Mouse (Mus musculus) heart, embryonic 13.5 days (tissue): ENCODE results near the gene Phf24. TPM values are rescaled to one million over a fixed set of nuclear protein-coding genes. Genes with fewer than 3 reads are reported as not detected.
A peak's percentile ranks its signal among the peaks of the same experiment; 100 is the strongest.

ENCODE experiments used
- ATAC-seq: fragments of 200-750 bp; cut with Nextera tagmentation; 2 replicates; pipeline ENCODE4 v1.8.0; 2017; ENCODE audit warnings: moderate TSS enrichment; ENCODE audit not compliant: insufficient number of reproducible peaks, low FRiP score, low TSS enrichment; ENCODE audit errors: extremely low read depth
- H3K27ac ChIP-seq: fragments of 300-500 bp; sonication (generic); replicated peaks from 2 replicates; pipeline ENCODE4 v1.5.1; 2015; ENCODE audit warnings: moderate library complexity, mild to moderate bottlenecking, inconsistent platforms
- H3K27me3 ChIP-seq: fragments of 300-500 bp; sonication (generic); replicated peaks from 2 replicates; pipeline ENCODE4 v1.6.1; 2015; ENCODE audit warnings: mild to moderate bottlenecking, inconsistent platforms
- H3K36me3 ChIP-seq: fragments of 300-500 bp; sonication (generic); 2 replicates; pipeline ENCODE4 v1.6.1; 2015; ENCODE audit warnings: mild to moderate bottlenecking, inconsistent platforms
- H3K4me1 ChIP-seq: fragments of 300-500 bp; sonication (generic); 2 replicates; pipeline ENCODE4 v1.6.1; 2015; ENCODE audit warnings: inconsistent platforms
- H3K4me2 ChIP-seq: fragments of 300-500 bp; sonication (generic); 2 replicates; pipeline ENCODE4 v1.6.1; 2015; ENCODE audit warnings: inconsistent platforms, mild to moderate bottlenecking, moderate library complexity
- H3K4me3 ChIP-seq: fragments of 300-500 bp; sonication (generic); 2 replicates; pipeline ENCODE4 v1.5.1; 2015; ENCODE audit warnings: moderate library complexity, mild to moderate bottlenecking, inconsistent platforms
- H3K9ac ChIP-seq: fragments of 300-500 bp; sonication (generic); 2 replicates; pipeline ENCODE4 v1.6.1; 2015; ENCODE audit warnings: inconsistent platforms, mild to moderate bottlenecking, moderate library complexity
- H3K9me3 ChIP-seq: fragments of 300-500 bp; sonication (generic); 2 replicates; pipeline ENCODE4 v1.6.1; 2016; ENCODE audit warnings: inconsistent platforms
- WGBS: fragments of 180-500 bp; shearing (Covaris S2); methylation state at CpG from one replicate; pipeline ENCODE4 v1.1.7; 2015; ENCODE audit warnings: mixed read lengths; 5-methylcytosine and 5-hydroxymethylcytosine counted together
- polyA plus RNA-seq: library from polyadenylated mRNA; unstranded; fragments of >200 nt; fragmentation: Nextera tagmentation; extraction: Ambion mirVana; gene quantifications from 2 replicates; pipeline ENCODE4 v1.2.1, GENCODE M21; 2015

Phf24 gene
- polyA plus RNA-seq, 1 experiment from 2014 or later, result 3.7 TPM

- Histone ChIP-seq H3K9me3 (no peaks in the 10 kb centered on the region), H3K9ac (0 out of 2 replicates have a peak overlapping the region, but pooled peaks have one; percentile 0), H3K27ac (peak overlapping the region; percentile 93), H3K4me1 (peaks cover 33% of the 10 kb centered on the region), H3K27me3 (peaks cover 31% of the 10 kb centered on the region), H3K36me3 (no peaks in the 10 kb centered on the region), H3K4me3 (no peak overlapping the region), H3K4me2 (peak overlapping the region; percentile 69)
- 39% methylated on average over 8 of the region's 8 CpGs for WGBS
- no peak for ATAC-seq
Measured at GRCm38 (mm10) chr4:42932229-42932969, 15.9 kb downstream of the Phf24 start.

- 6% methylated on average over 22 of the region's 22 CpGs for WGBS
Measured at GRCm38 (mm10) chr4:42933630-42934029, 17.2 kb downstream of the Phf24 start.

GRCm38 (mm10) chr4:42941396-42941795 lies 24.9 kb downstream of the Phf24 start:
- H3K4me1 ChIP-seq, result no peaks in the 10 kb centered on the region
- H3K9me3 ChIP-seq, result no peaks in the 10 kb centered on the region
- peaks cover 78% of the 10 kb centered on the region for H3K27me3 ChIP-seq
- 65% methylated on average over 7 of the region's 7 CpGs for WGBS
- no peak overlapping the region for H3K27ac ChIP-seq
- H3K9ac ChIP-seq, result no peak overlapping the region
- H3K4me2 ChIP-seq, result no peak overlapping the region
- ATAC-seq, result no peak
- no peaks in the 10 kb centered on the region for H3K36me3 ChIP-seq
- no peak overlapping the region for H3K4me3 ChIP-seq

More at GRCm38 (mm10) chr4:42933630-42934029, 17.2 kb downstream of the Phf24 start:
- Histone ChIP-seq H3K27me3 (peaks cover 44% of the 10 kb centered on the region), H3K9ac (peak overlapping the region; percentile 72), H3K4me2 (peak overlapping the region; percentile 69), H3K4me3 (peak overlapping the region; percentile 41), H3K27ac (peak overlapping the region; percentile 93), H3K9me3 (no peaks in the 10 kb centered on the region), H3K4me1 (peaks cover 33% of the 10 kb centered on the region), H3K36me3 (no peaks in the 10 kb centered on the region)
- peak; percentile 47; the same call in 1 of the 2 replicates for ATAC-seq

GRCm38 (mm10) chr4:42943341-42943740 lies 26.9 kb downstream of the Phf24 start:
- no peak overlapping the region for H3K4me3 ChIP-seq
- 53% methylated on average over 5 of the region's 5 CpGs for WGBS
- H3K4me1 ChIP-seq, result no peaks in the 10 kb centered on the region
- H3K36me3 ChIP-seq, result no peaks in the 10 kb centered on the region
- no peak for ATAC-seq
- no peak overlapping the region for H3K27ac ChIP-seq
- H3K9me3 ChIP-seq, result no peaks in the 10 kb centered on the region
- H3K9ac ChIP-seq, result no peak overlapping the region
- H3K27me3 ChIP-seq, result peaks cover 79% of the 10 kb centered on the region
- H3K4me2 ChIP-seq, result no peak overlapping the region

GRCm38 (mm10) chr4:42944185-42944584 lies 27.7 kb downstream of the Phf24 start:
- no peaks in the 10 kb centered on the region for H3K36me3 ChIP-seq
- ATAC-seq, result no peak
- H3K4me3 ChIP-seq, result no peak overlapping the region
- H3K9ac ChIP-seq, result no peak overlapping the region
- H3K4me1 ChIP-seq, result peaks cover 7% of the 10 kb centered on the region
- no peaks in the 10 kb centered on the region for H3K9me3 ChIP-seq
- no peak overlapping the region for H3K4me2 ChIP-seq
- H3K27ac ChIP-seq, result no peak overlapping the region
- peaks cover 71% of the 10 kb centered on the region for H3K27me3 ChIP-seq
- WGBS, result 74% methylated on average over 9 of the region's 9 CpGs

- ATAC-seq, result no peak
- 4% methylated on average over 6 of the region's 6 CpGs for WGBS
Measured at GRCm38 (mm10) chr4:42945043-42945442, 28.6 kb downstream of the Phf24 start.

GRCm38 (mm10) chr4:42945445-42945844 lies 29.0 kb downstream of the Phf24 start:
- Histone ChIP-seq H3K9ac (no peak overlapping the region), H3K36me3 (no peaks in the 10 kb centered on the region), H3K4me3 (no peak overlapping the region), H3K27ac (no peak overlapping the region), H3K27me3 (peaks cover 59% of the 10 kb centered on the region), H3K4me1 (peaks cover 12% of the 10 kb centered on the region), H3K9me3 (no peaks in the 10 kb centered on the region), H3K4me2 (no peak overlapping the region)
- no peak for ATAC-seq
- WGBS, result 80% methylated on average over 3 of the region's 3 CpGs

More at GRCm38 (mm10) chr4:42945043-42945442, 28.6 kb downstream of the Phf24 start:
- H3K27me3 ChIP-seq, result peaks cover 63% of the 10 kb centered on the region
- H3K4me2 ChIP-seq, result no peak overlapping the region
- no peak overlapping the region for H3K27ac ChIP-seq
- no peak overlapping the region for H3K9ac ChIP-seq
- H3K4me1 ChIP-seq, result peaks cover 9% of the 10 kb centered on the region
- no peaks in the 10 kb centered on the region for H3K9me3 ChIP-seq
- no peak overlapping the region for H3K4me3 ChIP-seq
- no peaks in the 10 kb centered on the region for H3K36me3 ChIP-seq

- ATAC-seq, result no peak
- Histone ChIP-seq H3K4me1 (peaks cover 17% of the 10 kb centered on the region), H3K27me3 (peaks cover 53% of the 10 kb centered on the region), H3K4me2 (no peak overlapping the region), H3K9ac (no peak overlapping the region), H3K4me3 (no peak overlapping the region), H3K9me3 (no peaks in the 10 kb centered on the region), H3K27ac (no peak overlapping the region), H3K36me3 (no peaks in the 10 kb centered on the region)
- 4% methylated on average over 5 of the region's 5 CpGs for WGBS
Measured at GRCm38 (mm10) chr4:42945952-42946351, 29.5 kb downstream of the Phf24 start.

- no peak overlapping the region for H3K4me3 ChIP-seq
- no peaks in the 10 kb centered on the region for H3K36me3 ChIP-seq
- H3K27me3 ChIP-seq, result peaks cover 45% of the 10 kb centered on the region
- no peak overlapping the region for H3K9ac ChIP-seq
- H3K27ac ChIP-seq, result no peak overlapping the region
- peaks cover 25% of the 10 kb centered on the region for H3K4me1 ChIP-seq
- H3K9me3 ChIP-seq, result no peaks in the 10 kb centered on the region
- no peak for ATAC-seq
- H3K4me2 ChIP-seq, result no peak overlapping the region
- 59% methylated on average over 10 of the region's 10 CpGs for WGBS
Measured at GRCm38 (mm10) chr4:42946733-42947290, 30.4 kb downstream of the Phf24 start.

- H3K27me3 ChIP-seq, result peaks cover 32% of the 10 kb centered on the region
- H3K27ac ChIP-seq, result no peak overlapping the region
- H3K4me3 ChIP-seq, result no peak overlapping the region
- peak overlapping the region; percentile 96; the same call in 1 of the 2 replicates for H3K4me2 ChIP-seq
- peaks cover 43% of the 10 kb centered on the region for H3K4me1 ChIP-seq
- 40% methylated on average over 13 of the region's 13 CpGs for WGBS
- H3K9me3 ChIP-seq, result no peaks in the 10 kb centered on the region
- H3K9ac ChIP-seq, result no peak overlapping the region
- ATAC-seq, result no peak
- peaks cover 3% of the 10 kb centered on the region; the same call in 1 of the 2 replicates for H3K36me3 ChIP-seq
Measured at GRCm38 (mm10) chr4:42948527-42948926, 32.1 kb downstream of the Phf24 start.

GRCm38 (mm10) chr4:42949051-42949675 lies 32.7 kb downstream of the Phf24 start:
- H3K27ac ChIP-seq, result 0 out of 2 replicates have a peak overlapping the region, but pooled peaks have one; percentile 2

More at GRCm38 (mm10) chr4:42949051-42949675, 32.7 kb downstream of the Phf24 start:
- Histone ChIP-seq H3K4me1 (peaks cover 48% of the 10 kb centered on the region), H3K9me3 (no peaks in the 10 kb centered on the region), H3K4me3 (peak overlapping the region; percentile 74), H3K9ac (peak overlapping the region; percentile 50; the same call in 1 of the 2 replicates), H3K27me3 (peaks cover 27% of the 10 kb centered on the region), H3K36me3 (peaks cover 3% of the 10 kb centered on the region; the same call in 1 of the 2 replicates), H3K4me2 (peak overlapping the region; percentile 96)
- 7% methylated on average over 14 of the region's 14 CpGs for WGBS
- ATAC-seq, result no peak
